Mouse (Mus musculus) embryonic facial prominence, embryonic 14.5 days (tissue): ENCODE results near the gene Tepsin. TPM values are rescaled to one million over a fixed set of nuclear protein-coding genes. Genes with fewer than 3 reads are reported as not detected.
A peak's percentile ranks its signal among the peaks of the same experiment; 100 is the strongest.

Source experiments
- ATAC-seq: fragments of 200-750 bp; cut with Nextera tagmentation; 2 replicates; pipeline ENCODE4 v1.8.0; 2017; ENCODE audit warnings: low read depth, moderate number of reproducible peaks, moderate TSS enrichment
- DNase-seq: peaks from one replicate; pipeline ENCODE4 v3.0.0-alpha.2; 2015; ENCODE audit warnings: low spot score
- H3K27ac ChIP-seq: fragments of 300-500 bp; sonication (generic); replicated peaks from 2 replicates; pipeline ENCODE4 v1.5.1; 2014; ENCODE audit warnings: low read depth, mild to moderate bottlenecking, low read length, moderate library complexity
- H3K27me3 ChIP-seq: fragments of 300-500 bp; sonication (generic); replicated peaks from 2 replicates; pipeline ENCODE4 v1.6.1; 2014; ENCODE audit warnings: low read length; ENCODE audit not compliant: control insufficient read depth, insufficient read depth
- H3K36me3 ChIP-seq: fragments of 300-500 bp; sonication (generic); 2 replicates; pipeline ENCODE4 v1.6.1; 2014; ENCODE audit warnings: low read length, mixed read lengths; ENCODE audit not compliant: control insufficient read depth, insufficient read depth
- H3K4me1 ChIP-seq: fragments of 300-500 bp; sonication (generic); 2 replicates; pipeline ENCODE4 v1.6.1; 2014; ENCODE audit warnings: antibody characterized with exemption, low read length; ENCODE audit not compliant: control insufficient read depth, insufficient read depth
- H3K4me2 ChIP-seq: fragments of 300-500 bp; sonication (generic); 2 replicates; pipeline ENCODE4 v1.6.1; 2014; ENCODE audit warnings: low read depth, mild to moderate bottlenecking, low read length, moderate library complexity, mixed read lengths
- H3K4me3 ChIP-seq: fragments of 300-500 bp; sonication (generic); 2 replicates; pipeline ENCODE4 v1.5.1; 2014; ENCODE audit warnings: low read depth, mild to moderate bottlenecking, low read length
- H3K9ac ChIP-seq: fragments of 300-500 bp; sonication (generic); 2 replicates; pipeline ENCODE4 v1.6.1; 2014; ENCODE audit warnings: low read depth, mild to moderate bottlenecking, low read length, moderate library complexity, mixed read lengths
- H3K9me3 ChIP-seq: fragments of 300-500 bp; sonication (generic); 2 replicates; pipeline ENCODE4 v1.6.1; 2016; ENCODE audit warnings: low read length; ENCODE audit not compliant: control insufficient read depth
- WGBS: fragments of 180-500 bp; shearing (Covaris S2); extraction: QIAGEN DNeasy Blood & Tissue Kit; methylation state at CpG from one replicate; pipeline ENCODE4 v1.1.7; 2014; 5-methylcytosine and 5-hydroxymethylcytosine counted together
- polyA plus RNA-seq: library from polyadenylated mRNA; unstranded; fragments of >200 nt; fragmentation: Nextera tagmentation; extraction: Ambion mirVana; gene quantifications from 2 replicates; pipeline ENCODE4 v1.2.1, GENCODE M21; 2014

Tepsin gene
- 13.1 and 14.1 TPM in 2 replicates for polyA plus RNA-seq

GRCm38 (mm10) chr11:120098588-120099511 lies at the start of gene Tepsin, which contains the start of gene Ndufaf8:
TSS of gene Tepsin (minus strand) at chr11:120098731.
TSS of gene Ndufaf8 (plus strand) at chr11:120098928.
- Histone ChIP-seq H3K4me1 (peaks cover 14% of the 10 kb centered on the region), H3K4me2 (peak within 1 kb of the TSS; percentile 92), H3K27ac (peak within 1 kb of the TSS; percentile 92), H3K27me3 (no peaks in the 10 kb centered on the region), H3K36me3 (peaks cover 35% of the 10 kb centered on the region), H3K9ac (peak within 1 kb of the TSS; percentile 91), H3K4me3 (peak within 1 kb of the TSS; percentile 73), H3K9me3 (no peaks in the 10 kb centered on the region)
- DNase-seq: peak; percentile 98
- WGBS: under 1% methylated on average over 55 of the region's 77 CpGs
- ATAC-seq: peak; percentile 98

- no peak for ATAC-seq
- H3K4me3 ChIP-seq: no peak overlapping the region
- H3K27ac ChIP-seq: no peak overlapping the region
- H3K9ac ChIP-seq: no peak overlapping the region
- no peak for DNase-seq
- H3K27me3 ChIP-seq: no peaks in the 10 kb centered on the region
- peaks cover 13% of the 10 kb centered on the region for H3K36me3 ChIP-seq
- no peaks in the 10 kb centered on the region for H3K9me3 ChIP-seq
- no peaks in the 10 kb centered on the region; the same call in 1 of the 2 replicates for H3K4me1 ChIP-seq
- no peak overlapping the region for H3K4me2 ChIP-seq
- 73% methylated on average over 13 of the region's 13 CpGs for WGBS
These were observed 45.4 kb upstream of the Tepsin start for GRCm38 (mm10) chr11:120143708-120144497.

- H3K9ac ChIP-seq: no peak overlapping the region
- no peaks in the 10 kb centered on the region for H3K27me3 ChIP-seq
- peak; percentile 66 for DNase-seq
- H3K4me1 ChIP-seq: no peaks in the 10 kb centered on the region; the same call in 1 of the 2 replicates
- no peak overlapping the region for H3K4me3 ChIP-seq
- WGBS: 68% methylated on average over 3 of the region's 3 CpGs
- ATAC-seq: peak; percentile 45; the same call in 1 of the 2 replicates
- H3K9me3 ChIP-seq: no peaks in the 10 kb centered on the region
- no peak overlapping the region for H3K27ac ChIP-seq
- no peak overlapping the region for H3K4me2 ChIP-seq
- H3K36me3 ChIP-seq: peaks cover 20% of the 10 kb centered on the region
These were observed 44.1 kb upstream of the Tepsin start for GRCm38 (mm10) chr11:120142601-120143051.

- H3K27me3 ChIP-seq: no peaks in the 10 kb centered on the region
- H3K9me3 ChIP-seq: no peaks in the 10 kb centered on the region
- no peak overlapping the region for H3K9ac ChIP-seq
- H3K4me1 ChIP-seq: no peaks in the 10 kb centered on the region; the same call in 1 of the 2 replicates
- no peak overlapping the region for H3K27ac ChIP-seq
- 61% methylated on average over 6 of the region's 6 CpGs for WGBS
- peaks cover 20% of the 10 kb centered on the region for H3K36me3 ChIP-seq
- DNase-seq (no peak), ATAC-seq (no peak)
- no peak overlapping the region for H3K4me3 ChIP-seq
- no peak overlapping the region for H3K4me2 ChIP-seq
These were observed 41.7 kb upstream of the Tepsin start for GRCm38 (mm10) chr11:120140255-120140654.

GRCm38 (mm10) chr11:120139309-120139731 lies 40.8 kb upstream of the Tepsin start:
- Histone ChIP-seq H3K36me3 (peaks cover 29% of the 10 kb centered on the region), H3K27me3 (no peaks in the 10 kb centered on the region), H3K4me3 (no peak overlapping the region), H3K9me3 (no peaks in the 10 kb centered on the region), H3K4me2 (no peak overlapping the region), H3K27ac (no peak overlapping the region), H3K9ac (no peak overlapping the region), H3K4me1 (no peaks in the 10 kb centered on the region)
- no peak for DNase-seq
- ATAC-seq: no peak
- WGBS: 83% methylated on average over 10 of the region's 10 CpGs

GRCm38 (mm10) chr11:120137625-120138004 lies 39.1 kb upstream of the Tepsin start:
- WGBS: 37% methylated on average over 5 of the region's 5 CpGs

GRCm38 (mm10) chr11:120136796-120137624 lies 38.5 kb upstream of the Tepsin start:
- no peaks in the 10 kb centered on the region for H3K9me3 ChIP-seq
- H3K9ac ChIP-seq: no peak overlapping the region
- DNase-seq: no peak
- no peak for ATAC-seq
- 81% methylated on average over 23 of the region's 23 CpGs for WGBS
- no peaks in the 10 kb centered on the region for H3K27me3 ChIP-seq
- no peaks in the 10 kb centered on the region for H3K4me1 ChIP-seq
- no peak overlapping the region for H3K4me3 ChIP-seq
- H3K27ac ChIP-seq: no peak overlapping the region
- H3K4me2 ChIP-seq: no peak overlapping the region
- H3K36me3 ChIP-seq: peaks cover 52% of the 10 kb centered on the region

More at GRCm38 (mm10) chr11:120137625-120138004, 39.1 kb upstream of the Tepsin start:
- H3K4me3 ChIP-seq: no peak overlapping the region
- no peaks in the 10 kb centered on the region for H3K4me1 ChIP-seq
- DNase-seq: no peak
- no peak overlapping the region for H3K4me2 ChIP-seq
- H3K36me3 ChIP-seq: peaks cover 46% of the 10 kb centered on the region
- ATAC-seq: no peak
- H3K27me3 ChIP-seq: no peaks in the 10 kb centered on the region
- H3K9ac ChIP-seq: no peak overlapping the region
- H3K9me3 ChIP-seq: no peaks in the 10 kb centered on the region
- H3K27ac ChIP-seq: no peak overlapping the region

DNA sequence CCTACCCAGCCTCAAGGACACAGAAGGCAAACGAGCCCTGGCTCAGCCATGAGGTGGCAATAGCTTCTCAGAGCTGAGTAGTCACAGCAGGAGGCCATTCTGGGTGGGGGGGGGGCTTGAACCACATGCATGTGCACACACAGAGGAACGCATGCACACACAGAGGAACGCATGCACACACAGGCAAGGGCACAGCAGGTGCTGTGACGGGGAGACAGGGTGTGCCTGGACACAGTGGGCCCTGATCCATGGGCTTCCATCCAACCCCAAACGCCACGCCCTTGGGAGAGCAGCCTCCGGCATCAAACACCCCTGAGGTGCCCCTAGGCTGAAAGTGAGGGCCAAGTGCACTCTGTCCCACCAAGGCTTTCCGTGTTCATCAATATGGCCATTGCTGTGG lies 37.7 kb upstream of the Tepsin start:
- DNase-seq (no peak), ATAC-seq (no peak)
- Histone ChIP-seq H3K36me3 (peaks cover 58% of the 10 kb centered on the region), H3K9ac (no peak overlapping the region), H3K4me1 (no peaks in the 10 kb centered on the region), H3K4me3 (no peak overlapping the region), H3K4me2 (no peak overlapping the region), H3K9me3 (no peaks in the 10 kb centered on the region), H3K27ac (no peak overlapping the region), H3K27me3 (no peaks in the 10 kb centered on the region)
- WGBS: 76% methylated on average over 8 of the region's 8 CpGs
